Comparison of ENCODE assay signal across 16 mouse cellular contexts in genomic region chr2:142838775-142839174, GRCm38 (mm10).
DNase-seq lines count a peak whose midpoint lies in the region; ATAC-seq and TF ChIP-seq lines count a peak whose summit lies in the region.
"Had no signal": no experiment of that assay in that cellular context is flagged by ENCODE, and none has a peak within 500 bp of the region (broad histone marks: within the 10 kb centered on the region; RNA-seq: fewer than 3 reads in every experiment).

No protein-coding gene starts in this region.

- no peak overlapping the region for H3K4me2 ChIP-seq in heart, embryonic 15.5 days
- no peak overlapping the region for H3K4me2 ChIP-seq in heart, embryonic 11.5 days
- no peak overlapping the region for H3K4me2 ChIP-seq in lung, embryonic 14.5 days
- H3K4me2 ChIP-seq in intestine, embryonic 14.5 days (ENCODE audit: low read length), result no peak overlapping the region
- H3K4me2 ChIP-seq in intestine, postnatal 0 days (replicated peaks; ENCODE audit: low read depth), result no peak overlapping the region
- no peak overlapping the region for H3K4me2 ChIP-seq in midbrain, embryonic 14.5 days (ENCODE audit: low read length)
- H3K4me2 ChIP-seq: embryonic facial prominence, embryonic 12.5 days; forebrain, embryonic 15.5 days; hindbrain, embryonic 12.5 days had no signal

- H3K27me3 ChIP-seq in heart, embryonic 15.5 days, result no peaks in the 10 kb centered on the region
- no peaks in the 10 kb centered on the region for H3K27me3 ChIP-seq in heart, embryonic 11.5 days (ENCODE audit: control insufficient read depth, insufficient read depth, low read length)
- H3K27me3 ChIP-seq in lung, embryonic 14.5 days (ENCODE audit: insufficient read depth, low read length), result no peaks in the 10 kb centered on the region
- no peaks in the 10 kb centered on the region for H3K27me3 ChIP-seq in intestine, embryonic 14.5 days (replicated peaks; ENCODE audit: control insufficient read depth, insufficient read depth, low read length)
- H3K27me3 ChIP-seq in intestine, postnatal 0 days (replicated peaks; ENCODE audit: control insufficient read depth, insufficient read depth, low read length), result no peaks in the 10 kb centered on the region
- H3K27me3 ChIP-seq in midbrain, embryonic 14.5 days (ENCODE audit: control insufficient read depth, insufficient read depth, low read length), result no peaks in the 10 kb centered on the region
- H3K27me3 ChIP-seq: embryonic facial prominence, embryonic 12.5 days; forebrain, embryonic 15.5 days; hindbrain, embryonic 12.5 days had no signal

- peak overlapping the region; percentile 39; the same call in 1 of the 2 replicates for H3K27ac ChIP-seq in heart, embryonic 15.5 days
- H3K27ac ChIP-seq in heart, embryonic 11.5 days (ENCODE audit: low read depth, low read length), result no peak overlapping the region
- H3K27ac ChIP-seq in lung, embryonic 14.5 days (ENCODE audit: low read depth), result peak overlapping the region; percentile 83
- peak overlapping the region; percentile 67 for H3K27ac ChIP-seq in intestine, embryonic 14.5 days (ENCODE audit: low read depth)
- no peak overlapping the region for H3K27ac ChIP-seq in intestine, postnatal 0 days (ENCODE audit: low read depth, low read length)
- H3K27ac ChIP-seq in midbrain, embryonic 14.5 days (replicated peaks; ENCODE audit: low read depth, low read length), result no peak overlapping the region
- H3K27ac ChIP-seq: forebrain, embryonic 15.5 days; heart, embryonic 10.5 days; hindbrain, embryonic 12.5 days had no signal

- H3K4me1 ChIP-seq in heart, embryonic 15.5 days (replicated peaks), result no peaks in the 10 kb centered on the region
- no peaks in the 10 kb centered on the region for H3K4me1 ChIP-seq in heart, embryonic 11.5 days (ENCODE audit: control insufficient read depth, insufficient read depth, low read length)
- 0 out of 2 replicates have a peak, but pooled peaks cover 6% of the 10 kb centered on the region for H3K4me1 ChIP-seq in lung, embryonic 14.5 days (ENCODE audit: insufficient read depth)
- H3K4me1 ChIP-seq in intestine, embryonic 14.5 days (replicated peaks; ENCODE audit: control insufficient read depth, insufficient read depth, low read length), result 0 out of 2 replicates have a peak, but pooled peaks cover 2% of the 10 kb centered on the region
- no peaks in the 10 kb centered on the region; the same call in 1 of the 2 replicates for H3K4me1 ChIP-seq in intestine, postnatal 0 days (replicated peaks; ENCODE audit: control insufficient read depth, insufficient read depth, low read length)
- H3K4me1 ChIP-seq in midbrain, embryonic 14.5 days (ENCODE audit: control insufficient read depth, insufficient read depth, low read length), result no peaks in the 10 kb centered on the region
- H3K4me1 ChIP-seq: embryonic facial prominence, embryonic 12.5 days; heart, embryonic 10.5 days; hindbrain, embryonic 12.5 days had no signal

- no peak for TF ChIP-seq CTCF in lung, embryonic 14.5 days (IDR thresholded peaks at IDR 0.05; ENCODE audit: low read depth)
- no peak for TF ChIP-seq CTCF in intestine, postnatal 0 days (IDR thresholded peaks at IDR 0.05; ENCODE audit: low read depth)

- no peak overlapping the region for H3K9ac ChIP-seq in heart, embryonic 15.5 days
- no peak overlapping the region for H3K9ac ChIP-seq in heart, embryonic 11.5 days (ENCODE audit: low read depth, low read length)
- no peak overlapping the region for H3K9ac ChIP-seq in lung, embryonic 14.5 days
- no peak overlapping the region for H3K9ac ChIP-seq in intestine, embryonic 14.5 days (ENCODE audit: low read length)
- H3K9ac ChIP-seq in intestine, postnatal 0 days (ENCODE audit: low read depth, low read length), result no peak overlapping the region
- H3K9ac ChIP-seq in midbrain, embryonic 14.5 days (replicated peaks; ENCODE audit: low read length), result no peak overlapping the region
- H3K9ac ChIP-seq: embryonic facial prominence, embryonic 12.5 days; forebrain, embryonic 15.5 days; hindbrain, embryonic 12.5 days had no signal

- ATAC-seq in heart, embryonic 15.5 days (replicated peaks; ENCODE audit: insufficient number of reproducible peaks, insufficient read depth, low FRiP score, low read depth), result no peak
- no peak for ATAC-seq in heart, embryonic 11.5 days (replicated peaks; ENCODE audit: insufficient number of reproducible peaks, low FRiP score, low TSS enrichment)
- ATAC-seq in lung, embryonic 14.5 days (ENCODE audit: insufficient read depth), result no peak
- no peak for ATAC-seq in intestine, embryonic 14.5 days (replicated peaks; ENCODE audit: low FRiP score, low TSS enrichment, low read depth)
- ATAC-seq in intestine, postnatal 0 days, result peak; percentile 78
- no peak for ATAC-seq in midbrain, embryonic 14.5 days (ENCODE audit: low FRiP score, low TSS enrichment)
- ATAC-seq: forebrain, embryonic 15.5 days had no signal

- no peaks in the 10 kb centered on the region for H3K36me3 ChIP-seq in heart, embryonic 15.5 days
- H3K36me3 ChIP-seq in heart, embryonic 11.5 days (ENCODE audit: control insufficient read depth, insufficient read depth, low read length), result no peaks in the 10 kb centered on the region
- H3K36me3 ChIP-seq in lung, embryonic 14.5 days (ENCODE audit: insufficient read depth), result no peaks in the 10 kb centered on the region
- no peaks in the 10 kb centered on the region for H3K36me3 ChIP-seq in intestine, embryonic 14.5 days (ENCODE audit: control insufficient read depth, insufficient read depth, low read length)
- H3K36me3 ChIP-seq in intestine, postnatal 0 days (ENCODE audit: control insufficient read depth, insufficient read depth), result no peaks in the 10 kb centered on the region; the same call in 1 of the 2 replicates
- H3K36me3 ChIP-seq in midbrain, embryonic 14.5 days (ENCODE audit: control insufficient read depth, insufficient read depth, low read length), result no peaks in the 10 kb centered on the region
- H3K36me3 ChIP-seq: embryonic facial prominence, embryonic 12.5 days; forebrain, embryonic 15.5 days; heart, embryonic 10.5 days; hindbrain, embryonic 12.5 days had no signal

- no peak overlapping the region for H3K4me3 ChIP-seq in heart, embryonic 15.5 days
- no peak overlapping the region for H3K4me3 ChIP-seq in heart, embryonic 11.5 days (ENCODE audit: low read depth, low read length)
- H3K4me3 ChIP-seq in lung, embryonic 14.5 days (ENCODE audit: low read depth, low read length), result no peak overlapping the region
- H3K4me3 ChIP-seq in intestine, embryonic 14.5 days (ENCODE audit: low read depth, low read length), result no peak overlapping the region
- H3K4me3 ChIP-seq in intestine, postnatal 0 days (ENCODE audit: low read depth, low read length), result no peak overlapping the region
- H3K4me3 ChIP-seq in midbrain, embryonic 14.5 days (replicated peaks; ENCODE audit: low read depth, low read length), result no peak overlapping the region
- H3K4me3 ChIP-seq: embryonic facial prominence, embryonic 12.5 days; forebrain, embryonic 15.5 days; heart, embryonic 10.5 days; hindbrain, embryonic 12.5 days had no signal

- DNase-seq in lung, embryonic 14.5 days, result no peak
- DNase-seq in lung, postnatal 14 days, result no peak
- DNase-seq in intestine, embryonic 14.5 days (ENCODE audit: low spot score), result no peak
- no peak for DNase-seq in midbrain, embryonic 14.5 days
- no peak for DNase-seq in adipocyte (ENCODE audit: low spot score)
- DNase-seq: cerebellum, adult 11-12 months; cerebellum, adult 9-10 months; cerebellum, postnatal 25 days; gastrocnemius, postnatal 10 days had no signal

- H3K9me3 ChIP-seq in heart, embryonic 15.5 days (replicated peaks), result no peaks in the 10 kb centered on the region
- H3K9me3 ChIP-seq in heart, embryonic 11.5 days (replicated peaks; ENCODE audit: control insufficient read depth, low read length), result no peaks in the 10 kb centered on the region
- H3K9me3 ChIP-seq in lung, embryonic 14.5 days (ENCODE audit: low read depth, low read length), result no peaks in the 10 kb centered on the region
- no peaks in the 10 kb centered on the region for H3K9me3 ChIP-seq in intestine, embryonic 14.5 days (ENCODE audit: control insufficient read depth, low read length)
- H3K9me3 ChIP-seq in intestine, postnatal 0 days (ENCODE audit: control insufficient read depth), result no peaks in the 10 kb centered on the region
- no peaks in the 10 kb centered on the region for H3K9me3 ChIP-seq in midbrain, embryonic 14.5 days (ENCODE audit: control insufficient read depth, low read length)
- H3K9me3 ChIP-seq: embryonic facial prominence, embryonic 12.5 days; forebrain, embryonic 15.5 days; heart, embryonic 10.5 days; hindbrain, embryonic 12.5 days had no signal

- WGBS in heart, embryonic 15.5 days, result 66% methylated on average over 3 of the region's 3 CpGs
- WGBS in heart, embryonic 11.5 days (ENCODE audit: insufficient replicate concordance), result 67% methylated on average over 3 of the region's 3 CpGs
- WGBS in lung, embryonic 14.5 days, result 44% methylated on average over 3 of the region's 3 CpGs
- WGBS in intestine, embryonic 14.5 days, result 50% methylated on average over 3 of the region's 3 CpGs
- 28% methylated on average over 3 of the region's 3 CpGs for WGBS in intestine, postnatal 0 days
- 82% methylated on average over 3 of the region's 3 CpGs for WGBS in midbrain, embryonic 14.5 days

Comparison
In these comparisons a context has a peak if more than half of its experiments do, and no peak if none do; other contexts are left out.
1. H3K27ac ChIP-seq: peak in heart, embryonic 15.5 days (single experiment), lung, embryonic 14.5 days (single experiment) and intestine, embryonic 14.5 days (single experiment); none in heart, embryonic 11.5 days (single experiment), intestine, postnatal 0 days (single experiment) and midbrain, embryonic 14.5 days (single experiment).